Mouse (Mus musculus): ENCODE results near the gene Abi3bp.

- TF ChIP-seq CTCF (IDR thresholded peaks at IDR 0.05; ENCODE audit: low read depth), result no peak
- TF ChIP-seq EP300 (IDR thresholded peaks at IDR 0.05; ENCODE audit: low read depth), result no peak
These were observed 117.2 kb downstream of the Abi3bp start for GRCm38 (mm10) chr16:56594866-56595265.

Data from liver, embryonic 14.5 days (tissue).